Mouse (Mus musculus) c-Kit-positive CD71-negative TER-119-negative erythroid progenitor cells, embryonic 14.5 days (primary cell): ENCODE data around the gene Dcbld1.
"Not testable (repeated sequence)": the region's sequence is repeated elsewhere in the genome, so short reads cannot be mapped to it uniquely, and the experiment has no call there.

Source experiments
- DNase-seq: peaks from one replicate; pipeline ENCODE4 v3.0.0-alpha.2; 2013; ENCODE audit warnings: low read depth

Gene Dcbld1

GRCm38 (mm10) chr10:52260209-52260608 lies 26.8 kb downstream of the Dcbld1 start:
- DNase-seq = no peak

DNA sequence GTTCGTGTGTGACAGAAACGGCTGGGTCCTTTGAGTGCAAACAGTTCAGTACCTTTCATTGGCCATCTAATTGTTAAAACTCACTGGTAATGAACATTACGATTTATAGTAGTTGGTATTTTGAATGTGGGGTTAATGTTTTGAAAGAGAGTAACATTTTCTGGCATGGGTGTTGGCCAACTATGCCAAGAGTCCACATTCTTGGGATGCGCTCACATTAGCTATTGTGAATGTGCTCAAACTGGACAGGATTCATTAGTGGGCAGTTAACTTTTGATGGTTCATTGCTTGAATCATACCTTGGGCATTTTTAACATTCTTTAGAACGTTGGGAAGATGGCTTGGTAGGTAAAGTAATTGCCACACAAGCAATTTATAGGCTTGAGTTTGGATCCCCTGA lies 30.7 kb downstream of the Dcbld1 start:
- DNase-seq = no peak

- DNase-seq = no peak
These were observed 35.5 kb downstream of the Dcbld1 start for GRCm38 (mm10) chr10:52268879-52269278.

DNA sequence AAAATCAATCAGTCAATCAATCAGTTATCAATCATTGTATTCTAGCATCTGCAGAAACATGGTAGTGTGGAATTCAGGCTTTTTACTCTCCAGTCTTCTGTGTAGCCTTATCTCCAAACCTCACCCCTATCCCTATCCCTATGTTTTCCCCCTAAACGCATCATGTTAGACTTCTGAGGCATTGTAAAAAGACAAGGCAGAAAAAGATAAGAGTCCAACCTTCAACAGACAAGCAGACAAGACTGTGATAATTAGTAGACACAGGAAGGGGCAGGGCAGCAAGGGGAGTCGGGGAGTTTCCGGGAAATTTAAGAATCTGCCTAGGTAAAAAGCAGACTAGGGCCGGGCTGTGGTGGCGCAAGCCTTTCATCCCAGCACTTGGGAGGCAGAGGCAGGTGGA lies 38.0 kb downstream of the Dcbld1 start:
- no peak for DNase-seq

DNA sequence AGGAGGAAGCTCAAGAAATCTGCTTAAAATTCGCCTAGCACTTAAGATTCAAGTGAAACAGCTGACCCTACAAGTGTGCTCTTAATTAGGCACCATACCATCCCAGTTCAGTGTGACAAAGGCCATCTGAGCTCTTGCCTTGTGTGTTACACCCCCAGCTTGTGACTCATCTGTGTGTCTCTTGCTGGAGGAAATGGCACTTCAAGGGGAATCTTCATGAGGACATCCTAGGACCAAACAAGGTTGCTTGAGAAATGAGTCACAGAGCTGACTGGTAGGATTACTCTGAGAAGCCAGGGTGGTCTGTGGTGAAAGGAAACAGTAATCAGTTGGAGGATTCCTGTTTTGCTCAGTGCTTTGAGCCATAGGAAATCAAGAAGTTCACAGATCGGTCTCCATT lies 39.6 kb downstream of the Dcbld1 start:
- peak; percentile 37 for DNase-seq

DNA sequence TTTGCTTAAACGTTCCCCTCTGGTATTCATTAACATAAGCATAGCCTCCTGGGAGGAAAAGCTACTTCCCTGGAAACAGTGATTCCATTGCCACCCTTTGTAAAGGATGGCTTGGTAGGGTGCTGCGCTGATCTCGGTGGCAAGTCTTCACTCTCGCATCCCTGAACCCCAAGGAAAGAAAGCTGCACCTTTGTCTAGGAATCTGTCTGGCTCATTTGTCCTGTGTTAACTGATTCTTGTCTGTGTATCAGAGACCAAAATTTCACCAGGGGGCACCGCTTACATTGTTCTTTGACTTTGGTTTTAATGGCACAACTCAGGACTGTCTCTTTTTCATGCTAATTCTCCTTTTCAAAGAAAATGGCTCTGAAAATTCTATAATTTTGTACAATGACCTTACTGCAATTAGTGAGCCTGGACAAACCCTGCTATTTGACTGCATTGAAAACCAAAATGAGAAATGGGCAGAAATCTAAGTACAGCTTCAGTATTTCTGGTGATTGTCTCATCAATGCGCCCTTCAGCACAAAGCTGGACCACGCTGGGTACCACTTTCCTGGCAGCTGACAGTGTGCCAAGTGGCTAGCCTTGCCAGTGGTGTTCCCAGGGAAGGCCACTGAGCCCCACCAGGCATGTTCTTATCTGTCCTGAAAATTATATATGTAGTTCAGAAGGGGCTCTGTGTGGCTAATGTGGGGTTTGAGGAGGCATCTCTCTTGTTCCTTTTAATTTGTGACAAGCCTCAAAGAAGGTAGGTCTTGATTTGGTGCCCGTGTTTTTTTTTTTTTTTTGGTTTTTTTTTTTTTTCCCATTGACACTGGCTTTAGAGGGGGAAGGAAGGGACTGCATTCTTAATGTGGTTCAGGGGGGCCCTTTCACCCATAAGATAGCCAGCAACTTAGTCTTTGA lies 40.8 kb downstream of the Dcbld1 start:
- DNase-seq = no peak

GRCm38 (mm10) chr10:52274910-52275604 lies 41.6 kb downstream of the Dcbld1 start:
- DNase-seq = no peak

- no peak for DNase-seq
These were observed 43.2 kb downstream of the Dcbld1 start for GRCm38 (mm10) chr10:52276579-52276978.

DNA sequence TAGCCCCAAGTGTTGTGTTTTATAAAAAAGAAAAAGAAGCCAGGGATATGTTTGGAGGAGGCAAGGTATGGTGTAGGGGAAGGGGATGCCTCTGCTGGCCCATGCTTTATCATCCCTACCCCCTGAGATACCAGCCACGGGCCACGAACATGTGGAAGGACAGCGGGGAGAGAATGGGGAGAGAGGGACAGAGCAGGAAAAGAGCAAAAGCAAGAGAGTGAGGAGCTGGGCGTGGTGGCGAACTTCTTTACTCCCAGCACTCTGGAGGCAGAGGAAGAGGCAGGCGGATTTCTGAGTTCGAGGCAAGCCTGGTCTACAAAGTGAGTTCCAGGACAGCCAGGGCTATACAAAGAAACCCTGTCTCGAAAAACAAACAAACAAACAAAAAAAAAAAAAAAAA lies 44.1 kb downstream of the Dcbld1 start:
- not testable (repeated sequence) for DNase-seq

DNA sequence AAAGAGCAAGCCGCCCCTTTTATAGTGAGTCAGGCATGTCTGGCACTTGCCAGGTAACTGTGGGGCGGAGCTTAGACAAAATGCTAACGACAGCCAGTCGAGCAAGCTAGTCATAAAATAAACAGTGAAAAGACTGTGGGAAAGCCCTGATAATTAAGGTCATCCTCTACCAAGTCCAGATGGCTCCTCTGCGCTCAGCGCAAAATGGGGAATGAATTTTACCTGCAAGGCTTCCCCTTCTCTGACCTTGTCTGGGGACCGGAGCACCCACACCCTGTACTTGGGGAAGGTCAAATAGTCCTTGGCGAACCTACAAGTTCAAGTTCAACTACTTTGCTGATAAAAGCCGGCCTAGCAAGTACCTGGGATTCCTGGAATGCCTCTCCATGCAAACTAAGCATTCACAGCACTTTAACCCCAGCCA lies 44.6 kb downstream of the Dcbld1 start:
- no peak for DNase-seq

GRCm38 (mm10) chr10:52278866-52279265 lies 45.4 kb downstream of the Dcbld1 start:
- no peak for DNase-seq

DNA sequence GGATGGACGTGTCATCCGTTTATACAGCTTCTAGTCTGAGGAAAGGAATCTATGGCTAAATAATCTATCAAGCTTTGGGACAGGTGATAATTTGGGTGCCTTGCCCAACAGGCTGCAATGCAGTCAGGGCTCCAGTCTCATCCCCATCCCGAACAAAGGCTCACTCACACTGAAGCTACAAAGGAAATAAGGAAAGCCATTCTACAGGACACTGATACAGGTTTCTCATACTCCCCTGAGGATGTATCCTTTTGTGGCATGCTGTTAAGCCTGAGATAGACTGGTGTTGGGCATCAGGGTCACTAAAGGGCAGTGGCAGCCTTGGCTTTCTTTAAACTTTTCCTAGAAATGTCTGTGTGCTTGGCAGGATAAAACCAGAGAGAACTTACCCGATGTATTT lies 46.5 kb downstream of the Dcbld1 start:
- no peak for DNase-seq

DNA sequence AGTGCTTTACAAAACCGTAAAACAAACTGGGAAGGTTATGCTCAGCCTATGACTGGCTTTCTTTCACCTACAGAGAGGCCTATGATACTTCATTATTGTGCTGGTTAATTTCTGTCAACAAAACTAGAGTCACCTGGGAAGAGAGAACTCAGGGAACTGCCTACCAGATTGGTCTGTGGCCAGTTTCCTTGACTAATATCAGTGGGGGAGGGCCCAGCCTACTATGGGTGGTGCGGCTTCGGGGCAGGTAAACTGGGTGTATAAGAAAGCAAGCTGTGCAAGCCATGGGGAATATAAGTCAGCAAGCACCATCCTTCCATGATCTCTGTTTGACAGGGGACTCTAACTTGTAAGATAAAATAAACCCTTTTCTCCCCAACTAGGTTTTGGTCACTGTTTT lies 47.2 kb downstream of the Dcbld1 start:
- no peak for DNase-seq

- DNase-seq = no peak
These were observed 47.9 kb downstream of the Dcbld1 start for GRCm38 (mm10) chr10:52281337-52281736.

DNA sequence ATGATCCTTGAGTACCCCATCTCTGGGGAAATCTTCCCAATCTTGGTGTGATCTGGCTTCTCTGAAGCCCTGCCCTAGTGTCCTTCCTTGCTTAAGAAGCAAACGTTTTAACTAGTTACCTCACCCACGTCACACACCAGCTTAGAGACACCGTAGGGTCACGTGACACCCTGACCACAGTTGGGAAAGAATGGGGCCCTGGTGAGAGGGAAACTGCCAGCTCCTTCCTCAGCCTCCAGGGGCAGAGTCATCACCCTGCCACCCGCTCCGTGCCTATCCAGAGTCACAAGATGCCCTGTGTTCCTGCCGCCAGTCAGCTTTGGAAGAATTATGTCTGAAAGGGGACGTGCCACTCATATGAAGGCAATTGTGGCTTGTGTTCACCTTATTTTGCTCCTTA lies 51.2 kb downstream of the Dcbld1 start:
- DNase-seq = peak; percentile 49

- DNase-seq = no peak
These were observed 54.6 kb downstream of the Dcbld1 start for GRCm38 (mm10) chr10:52287852-52288533.

GRCm38 (mm10) chr10:52289261-52289660 lies 55.8 kb downstream of the Dcbld1 start:
- no peak for DNase-seq

DNA sequence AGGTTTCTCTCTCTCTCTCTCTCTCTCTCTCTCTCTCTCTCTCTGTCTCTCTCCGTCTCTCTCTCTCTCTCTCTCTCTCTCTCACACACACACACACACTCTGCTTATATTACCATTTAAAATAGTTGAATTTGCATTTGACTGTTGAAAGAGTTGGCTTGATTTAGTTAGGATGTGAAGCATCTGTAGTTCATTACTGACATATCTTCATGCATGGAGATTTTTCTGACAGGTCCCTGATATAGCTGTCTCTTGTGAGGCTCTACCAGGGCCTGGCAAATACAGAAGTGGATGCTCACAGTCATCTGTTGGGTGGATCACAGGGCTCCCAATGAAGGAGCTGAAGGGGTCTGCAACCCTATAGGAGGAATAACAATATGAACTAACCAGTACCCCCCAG lies 59.0 kb downstream of the Dcbld1 start:
- DNase-seq = not testable (repeated sequence)

- DNase-seq = no peak
These were observed 60.6 kb downstream of the Dcbld1 start for GRCm38 (mm10) chr10:52293921-52294577.

DNA sequence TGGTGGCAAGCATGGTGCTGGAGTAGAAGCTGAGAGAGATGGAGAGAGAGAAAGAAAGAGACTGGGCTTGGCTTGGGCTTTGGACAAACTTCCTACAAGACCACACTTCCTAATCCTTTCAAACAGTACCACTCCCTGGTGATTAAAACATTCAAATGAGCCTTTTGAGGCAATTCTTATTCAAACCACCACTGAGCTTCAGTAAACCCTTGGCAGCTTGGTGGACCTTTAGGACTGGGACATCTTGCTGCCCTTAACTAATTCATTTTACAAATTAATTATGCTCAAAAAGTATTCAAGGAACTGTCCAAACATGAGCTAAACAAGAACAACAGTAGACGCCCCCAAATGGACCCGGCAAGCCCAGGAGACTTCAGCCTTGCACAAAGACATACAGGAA lies 62.5 kb downstream of the Dcbld1 start:
- DNase-seq = no peak

DNA sequence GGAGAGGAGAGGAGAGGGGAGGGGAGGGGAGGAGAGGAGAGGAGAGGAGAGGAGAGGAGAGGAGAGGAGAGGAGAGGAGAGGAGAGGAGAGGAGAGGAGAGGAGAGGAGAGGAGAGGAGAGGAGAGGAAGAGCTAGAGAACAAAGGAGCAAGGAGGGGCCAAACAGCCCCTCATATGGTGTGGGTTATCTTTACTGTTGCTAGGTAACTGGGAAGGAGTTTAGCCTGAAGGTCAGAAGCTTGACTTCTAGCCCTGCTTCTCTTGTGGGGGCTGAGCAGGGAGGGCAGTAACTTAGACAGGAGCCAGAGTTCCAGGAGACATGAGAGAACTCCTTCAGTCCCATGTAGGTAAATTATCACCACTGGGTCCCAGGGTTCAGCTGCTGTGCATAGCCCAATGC lies 65.1 kb downstream of the Dcbld1 start:
- not testable (repeated sequence) for DNase-seq

- DNase-seq = no peak
These were observed 68.3 kb downstream of the Dcbld1 start for GRCm38 (mm10) chr10:52301766-52302165.
